Mouse (Mus musculus): ENCODE results near the gene Clk1. TPM values are rescaled to one million over a fixed set of nuclear protein-coding genes. Genes with fewer than 3 reads are reported as not detected.

The Clk1 gene
- polyA plus RNA-seq, 1 experiment from 2014 or later = 79.8 TPM

GRCm38 (mm10) chr1:58445143-58445722 lies 21.4 kb upstream of the Clk1 start, which contains the start of the genes Nif3l1 and Ppil3:
TSS of gene Nif3l1 (plus strand) at chr1:58445151.
TSS of gene Ppil3 (minus strand) at chr1:58445486.
- H3K4me1 ChIP-seq (replicated peaks) = peaks cover 25% of the 10 kb centered on the region
- H3K4me2 ChIP-seq = peak within 1 kb of the TSS; percentile 86
- peaks cover 27% of the 10 kb centered on the region for H3K36me3 ChIP-seq (replicated peaks)
- ATAC-seq (ENCODE audit: insufficient read depth) = peak; percentile 91
- H3K27me3 ChIP-seq = no peaks in the 10 kb centered on the region
- H3K9me3 ChIP-seq (replicated peaks) = no peaks in the 10 kb centered on the region
- WGBS (ENCODE audit: insufficient replicate concordance) = under 1% methylated on average over 33 of the region's 33 CpGs
- peak within 1 kb of the TSS; percentile 72 for H3K9ac ChIP-seq
- H3K27ac ChIP-seq (replicated peaks) = peak within 1 kb of the TSS; percentile 85
- peak within 1 kb of the TSS; percentile 76 for H3K4me3 ChIP-seq (replicated peaks)

- H3K4me1 ChIP-seq (replicated peaks) = peaks cover 25% of the 10 kb centered on the region
- peaks cover 30% of the 10 kb centered on the region for H3K36me3 ChIP-seq (replicated peaks)
- H3K9ac ChIP-seq = peak overlapping the region; percentile 72
- ATAC-seq (ENCODE audit: insufficient read depth) = no peak
- 6% methylated on average over 10 of the region's 10 CpGs for WGBS (ENCODE audit: insufficient replicate concordance)
- peak overlapping the region; percentile 85 for H3K27ac ChIP-seq (replicated peaks)
- peak overlapping the region; percentile 76 for H3K4me3 ChIP-seq (replicated peaks)
- peak overlapping the region; percentile 86 for H3K4me2 ChIP-seq
- H3K9me3 ChIP-seq (replicated peaks) = no peaks in the 10 kb centered on the region
- H3K27me3 ChIP-seq = no peaks in the 10 kb centered on the region
Observed at GRCm38 (mm10) chr1:58444691-58445090, 20.8 kb upstream of the Clk1 start.

- peak overlapping the region; percentile 61; the same call in 1 of the 2 replicates for H3K4me2 ChIP-seq
- no peaks in the 10 kb centered on the region for H3K9me3 ChIP-seq (replicated peaks)
- H3K27ac ChIP-seq (replicated peaks) = peak overlapping the region; percentile 99; the same call in 1 of the 2 replicates
- H3K4me3 ChIP-seq (replicated peaks) = peak overlapping the region; percentile 100; the same call in 1 of the 2 replicates
- peaks cover 29% of the 10 kb centered on the region for H3K4me1 ChIP-seq (replicated peaks)
- WGBS (ENCODE audit: insufficient replicate concordance) = 67% methylated on average over 3 of the region's 3 CpGs
- no peaks in the 10 kb centered on the region for H3K27me3 ChIP-seq
- H3K9ac ChIP-seq = no peak overlapping the region
- no peak for ATAC-seq (ENCODE audit: insufficient read depth)
- H3K36me3 ChIP-seq (replicated peaks) = peaks cover 22% of the 10 kb centered on the region
Observed at GRCm38 (mm10) chr1:58424551-58424950, 685 bp upstream of the Clk1 start.

- H3K36me3 ChIP-seq (replicated peaks) = peaks cover 38% of the 10 kb centered on the region
- H3K27ac ChIP-seq (replicated peaks) = peak overlapping the region; percentile 99
- WGBS (ENCODE audit: insufficient replicate concordance) = 5% methylated on average over 13 of the region's 13 CpGs
- peak; percentile 64 for ATAC-seq (ENCODE audit: insufficient read depth)
- peak overlapping the region; percentile 75 for H3K4me2 ChIP-seq
- no peaks in the 10 kb centered on the region for H3K9me3 ChIP-seq (replicated peaks)
- peak overlapping the region; percentile 100 for H3K9ac ChIP-seq
- peak overlapping the region; percentile 100 for H3K4me3 ChIP-seq (replicated peaks)
- H3K4me1 ChIP-seq (replicated peaks) = peaks cover 35% of the 10 kb centered on the region
- H3K27me3 ChIP-seq = no peaks in the 10 kb centered on the region
Observed at GRCm38 (mm10) chr1:58422879-58423278, 987 bp downstream of the Clk1 start.

DNA sequence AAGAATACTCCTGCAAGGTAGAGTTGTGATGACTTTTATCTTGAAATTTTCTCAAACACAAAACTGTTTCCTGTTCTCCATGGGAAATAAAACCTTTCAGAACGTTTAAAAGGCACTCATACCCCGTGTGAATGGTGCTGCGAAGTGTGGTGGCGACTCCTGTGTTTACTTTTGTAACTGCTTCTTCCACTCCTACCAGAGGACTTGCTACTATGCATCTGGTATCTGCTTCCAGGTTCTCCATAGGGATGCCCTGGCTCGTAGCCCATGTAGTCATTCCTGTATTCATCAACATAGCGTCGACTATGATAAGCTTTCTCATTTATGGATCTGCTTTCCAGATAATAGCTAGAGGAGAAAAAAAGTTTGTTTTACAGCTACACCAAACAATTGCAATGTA lies 2.9 kb downstream of the Clk1 start:
- 62% methylated on average over 7 of the region's 7 CpGs for WGBS (ENCODE audit: insufficient replicate concordance)
- peaks cover 35% of the 10 kb centered on the region for H3K4me1 ChIP-seq (replicated peaks)
- H3K9me3 ChIP-seq (replicated peaks) = no peaks in the 10 kb centered on the region
- peak overlapping the region; percentile 75 for H3K4me2 ChIP-seq
- no peaks in the 10 kb centered on the region for H3K27me3 ChIP-seq
- H3K4me3 ChIP-seq (replicated peaks) = peak overlapping the region; percentile 100
- no peak overlapping the region for H3K27ac ChIP-seq (replicated peaks)
- no peak for ATAC-seq (ENCODE audit: insufficient read depth)
- no peak overlapping the region for H3K9ac ChIP-seq
- H3K36me3 ChIP-seq (replicated peaks) = peaks cover 57% of the 10 kb centered on the region

DNA sequence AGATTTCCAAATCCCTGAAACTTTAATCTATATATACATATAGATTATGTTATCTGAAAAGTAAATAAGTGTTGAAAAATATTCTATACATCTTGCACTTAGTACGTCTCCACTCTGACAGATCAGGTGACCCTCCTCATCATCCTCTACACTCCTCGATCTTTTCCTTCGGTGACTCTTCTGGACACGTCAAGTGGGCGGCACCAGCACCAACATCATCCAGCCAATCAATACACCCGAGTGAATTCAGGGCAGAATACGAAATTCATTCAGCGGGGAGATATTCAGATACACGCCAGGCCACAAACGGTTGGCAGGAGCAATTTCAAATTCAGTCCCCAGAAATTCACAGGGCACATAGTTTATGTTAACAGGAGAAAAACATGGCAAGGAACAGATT lies 3.8 kb downstream of the Clk1 start:
- Histone ChIP-seq H3K4me1 (replicated peaks) (peaks cover 33% of the 10 kb centered on the region), H3K9me3 (replicated peaks) (no peaks in the 10 kb centered on the region), H3K36me3 (replicated peaks) (peaks cover 65% of the 10 kb centered on the region), H3K27ac (replicated peaks) (no peak overlapping the region), H3K4me2 (no peak overlapping the region), H3K27me3 (no peaks in the 10 kb centered on the region), H3K4me3 (replicated peaks) (no peak overlapping the region), H3K9ac (no peak overlapping the region)
- WGBS (ENCODE audit: insufficient replicate concordance) = 81% methylated on average over 10 of the region's 10 CpGs
- no peak for ATAC-seq (ENCODE audit: insufficient read depth)

GRCm38 (mm10) chr1:58416048-58416447 lies 7.8 kb downstream of the Clk1 start:
- H3K4me2 ChIP-seq = no peak overlapping the region
- ATAC-seq (ENCODE audit: insufficient read depth) = no peak
- no peaks in the 10 kb centered on the region for H3K9me3 ChIP-seq (replicated peaks)
- no peaks in the 10 kb centered on the region for H3K27me3 ChIP-seq
- 73% methylated on average over 2 of the region's 2 CpGs for WGBS (ENCODE audit: insufficient replicate concordance)
- H3K9ac ChIP-seq = no peak overlapping the region
- H3K4me1 ChIP-seq (replicated peaks) = peaks cover 9% of the 10 kb centered on the region
- no peak overlapping the region for H3K4me3 ChIP-seq (replicated peaks)
- no peak overlapping the region for H3K27ac ChIP-seq (replicated peaks)
- peaks cover 89% of the 10 kb centered on the region for H3K36me3 ChIP-seq (replicated peaks)

- no peak overlapping the region for H3K4me3 ChIP-seq (replicated peaks)
- H3K27me3 ChIP-seq = no peaks in the 10 kb centered on the region
- peaks cover 93% of the 10 kb centered on the region for H3K36me3 ChIP-seq (replicated peaks)
- WGBS (ENCODE audit: insufficient replicate concordance) = 23% methylated on average over 1 of the region's 1 CpGs
- H3K4me1 ChIP-seq (replicated peaks) = peaks cover 6% of the 10 kb centered on the region
- no peak overlapping the region for H3K4me2 ChIP-seq
- H3K9me3 ChIP-seq (replicated peaks) = no peaks in the 10 kb centered on the region
- ATAC-seq (ENCODE audit: insufficient read depth) = no peak
- H3K27ac ChIP-seq (replicated peaks) = no peak overlapping the region
- H3K9ac ChIP-seq = no peak overlapping the region
Observed at GRCm38 (mm10) chr1:58415442-58415841, 8.4 kb downstream of the Clk1 start.

DNA sequence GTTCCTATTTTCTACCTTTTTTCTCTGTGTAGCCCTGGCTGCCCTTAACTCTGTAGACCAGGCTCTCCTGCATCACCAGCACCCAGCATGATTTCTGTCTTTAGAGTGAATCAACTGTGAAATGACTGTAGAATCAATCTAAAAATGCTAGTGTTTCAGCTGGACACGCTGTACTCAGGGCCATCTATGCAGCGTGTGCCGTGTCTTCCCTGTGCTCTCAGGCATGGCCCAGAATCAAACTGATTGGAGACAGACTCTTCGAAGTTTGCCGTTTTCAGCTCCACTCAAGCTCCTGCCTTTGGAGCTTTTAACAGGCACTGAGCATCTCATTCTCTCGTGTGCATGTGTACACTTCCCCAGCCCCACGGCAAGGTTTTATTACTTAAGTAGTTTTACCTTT lies 13.1 kb downstream of the Clk1 start:
- WGBS (ENCODE audit: insufficient replicate concordance) = 89% methylated on average over 7 of the region's 7 CpGs
- Histone ChIP-seq H3K4me3 (replicated peaks) (no peak overlapping the region), H3K36me3 (replicated peaks) (peaks cover 86% of the 10 kb centered on the region), H3K27me3 (no peaks in the 10 kb centered on the region), H3K27ac (replicated peaks) (no peak overlapping the region), H3K9ac (no peak overlapping the region), H3K4me2 (no peak overlapping the region), H3K4me1 (replicated peaks) (no peaks in the 10 kb centered on the region), H3K9me3 (replicated peaks) (no peaks in the 10 kb centered on the region)
- ATAC-seq (ENCODE audit: insufficient read depth) = no peak

- peaks cover 85% of the 10 kb centered on the region for H3K36me3 ChIP-seq (replicated peaks)
Observed at GRCm38 (mm10) chr1:58410198-58410588, 13.7 kb downstream of the Clk1 start.

DNA sequence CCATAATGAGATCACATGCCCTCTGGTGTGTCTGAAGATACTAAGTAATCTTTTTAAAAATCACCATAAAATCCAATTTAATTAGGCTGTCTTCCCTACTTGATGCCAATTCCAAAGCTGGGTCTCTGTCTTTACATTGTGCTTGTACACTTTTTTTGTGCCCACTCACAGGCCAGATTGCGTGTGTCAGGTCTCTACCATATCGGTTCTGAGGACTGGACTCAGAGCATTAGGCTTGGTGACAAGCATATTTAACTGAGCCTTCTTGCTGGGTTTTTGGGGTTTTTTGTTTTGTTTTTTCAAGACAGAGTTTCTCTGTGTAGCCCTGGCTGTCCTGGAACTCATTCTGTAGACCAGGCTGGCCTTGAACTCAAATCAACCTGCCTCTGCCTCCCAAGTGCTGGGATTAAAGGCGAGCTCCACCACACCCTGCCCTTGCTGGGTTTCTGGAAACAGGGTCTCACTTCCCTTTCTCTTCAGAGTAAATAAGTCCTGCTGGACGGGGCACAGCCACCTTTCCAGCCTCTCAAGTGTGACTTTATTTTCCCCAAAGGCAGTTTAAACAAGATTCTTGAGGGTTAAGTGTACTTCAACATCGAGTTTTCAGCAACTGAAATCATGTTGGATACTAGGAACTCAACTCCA lies 14.2 kb downstream of the Clk1 start:
- no peak overlapping the region for H3K9ac ChIP-seq
- H3K4me3 ChIP-seq (replicated peaks) = no peak overlapping the region
- no peaks in the 10 kb centered on the region for H3K27me3 ChIP-seq
- 70% methylated on average over 5 of the region's 5 CpGs for WGBS (ENCODE audit: insufficient replicate concordance)
- no peak overlapping the region for H3K27ac ChIP-seq (replicated peaks)
- H3K4me2 ChIP-seq = no peak overlapping the region
- H3K4me1 ChIP-seq (replicated peaks) = no peaks in the 10 kb centered on the region
- ATAC-seq (ENCODE audit: insufficient read depth) = no peak
- no peaks in the 10 kb centered on the region for H3K9me3 ChIP-seq (replicated peaks)
- peaks cover 82% of the 10 kb centered on the region for H3K36me3 ChIP-seq (replicated peaks)

More at GRCm38 (mm10) chr1:58410198-58410588, 13.7 kb downstream of the Clk1 start:
- H3K4me1 ChIP-seq (replicated peaks) = no peaks in the 10 kb centered on the region
- H3K27ac ChIP-seq (replicated peaks) = no peak overlapping the region
- no peak overlapping the region for H3K4me2 ChIP-seq
- WGBS (ENCODE audit: insufficient replicate concordance) = 63% methylated on average over 3 of the region's 3 CpGs
- no peaks in the 10 kb centered on the region for H3K27me3 ChIP-seq
- H3K9ac ChIP-seq = no peak overlapping the region
- H3K4me3 ChIP-seq (replicated peaks) = no peak overlapping the region
- ATAC-seq (ENCODE audit: insufficient read depth) = no peak
- no peaks in the 10 kb centered on the region for H3K9me3 ChIP-seq (replicated peaks)
